Mouse (Mus musculus): ENCODE measurements around the gene Hagh. TPM values are rescaled to one million over a fixed set of nuclear protein-coding genes. Genes with fewer than 3 reads are reported as not detected.

Gene Hagh
- total RNA-seq, 2 experiments from 2014 or later = 75.8 to 90.9 TPM

DNA sequence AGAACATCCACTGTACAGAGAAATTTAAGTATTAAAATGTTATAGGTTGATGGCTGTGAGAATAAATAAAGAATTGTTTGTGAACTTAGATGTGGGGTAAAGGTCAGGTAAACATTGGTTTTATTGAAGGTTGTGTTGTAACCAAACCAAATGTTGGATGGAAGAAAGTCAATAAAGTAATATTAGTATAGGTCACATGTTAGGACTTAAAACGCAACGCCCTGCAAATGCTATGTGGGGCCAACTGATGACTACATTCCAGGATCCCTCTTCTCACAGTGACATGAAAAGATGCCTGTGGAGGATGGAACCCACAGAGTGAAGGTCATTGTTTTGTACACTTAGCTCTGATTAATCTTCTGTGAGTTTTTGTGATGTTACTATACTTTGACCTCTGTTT lies 20.5 kb upstream of the Hagh start:
- DNase-seq = no peak
- H3K27ac ChIP-seq = no peak overlapping the region
- no peak for TF ChIP-seq CTCF (IDR thresholded peaks at IDR 0.05)
- H3K4me3 ChIP-seq = no peak overlapping the region
- intact Hi-C loops (cut with DNase I) = loop anchor here (2.0 kb wide), 1 partner anchor 75 kb away; no protein-coding TSS in a partner anchor

DNA sequence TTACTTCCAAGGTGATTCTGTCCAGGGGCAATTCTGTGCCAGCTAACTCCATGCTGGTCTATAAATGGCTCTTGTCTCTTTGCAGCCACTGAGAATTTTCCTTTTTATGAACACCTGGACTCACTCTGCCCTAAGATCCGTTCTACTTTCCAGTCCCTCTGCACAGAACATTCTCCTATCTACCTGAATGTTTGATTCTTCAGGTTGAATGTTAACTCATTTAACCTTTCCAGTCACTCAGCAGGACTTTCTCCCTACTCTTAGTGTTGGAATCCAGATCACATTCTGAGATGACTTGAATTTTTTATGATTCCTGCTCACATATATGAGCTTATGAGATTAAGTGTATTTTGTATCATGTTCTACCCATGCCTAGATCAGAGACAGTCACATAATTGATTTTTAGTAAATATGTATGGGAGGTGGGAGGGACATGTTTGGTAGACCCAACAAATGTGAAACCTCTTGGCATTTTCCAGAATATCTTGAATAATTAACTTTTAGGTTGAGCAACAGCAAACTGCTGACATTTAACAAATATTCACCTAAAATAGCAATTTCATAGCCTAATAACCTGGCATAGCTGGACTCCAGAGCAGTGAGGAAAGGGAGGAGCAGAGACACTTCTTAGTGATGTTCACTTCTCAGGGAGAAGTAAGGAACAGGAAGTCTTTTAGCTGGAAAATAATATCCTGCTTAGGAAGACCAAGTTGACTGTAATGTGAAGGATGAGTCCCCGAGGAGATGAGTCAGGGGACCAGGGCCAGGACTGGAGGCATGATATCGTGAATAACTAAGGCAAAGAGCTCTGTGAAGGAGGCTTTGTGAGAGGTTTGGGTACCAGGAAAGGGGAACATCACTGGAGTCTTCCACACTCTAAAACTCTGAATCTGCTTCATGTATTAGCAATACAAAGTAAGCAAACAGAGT lies 18.3 kb upstream of the Hagh start:
- intact Hi-C loops (cut with DNase I) = no loop called here
- TF ChIP-seq CTCF (IDR thresholded peaks at IDR 0.05) = no peak
- DNase-seq = peak; percentile 21
- Histone ChIP-seq H3K27ac (no peak overlapping the region), H3K4me3 (no peak overlapping the region)

DNA sequence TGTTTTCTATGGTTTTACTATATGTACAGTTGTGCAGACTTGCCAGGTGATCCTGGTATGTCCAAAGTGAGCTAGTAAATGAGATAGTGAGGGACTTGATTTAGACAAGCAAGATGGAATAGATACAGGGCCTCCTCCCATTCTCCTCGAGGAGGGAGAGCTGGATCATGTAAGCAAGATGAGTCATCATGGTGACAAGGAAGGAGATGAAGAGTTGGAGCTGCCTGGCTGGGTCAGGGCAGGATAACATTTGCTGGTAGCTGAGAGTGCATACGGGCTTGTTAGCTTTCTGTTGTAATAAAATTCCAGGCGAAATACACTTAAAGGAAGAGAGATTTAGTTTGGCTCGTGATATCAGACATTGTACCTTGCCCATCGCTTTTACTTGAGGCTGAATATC lies 398 bp downstream of the Hagh start:
- intact Hi-C loops (cut with DNase I) = loop anchor here (10.0 kb wide), 1 partner anchor 96 kb away; no protein-coding TSS in a partner anchor
- no peak for TF ChIP-seq CTCF (IDR thresholded peaks at IDR 0.05)
- no peak overlapping the region for H3K4me3 ChIP-seq
- no peak overlapping the region for H3K27ac ChIP-seq
- no peak for DNase-seq

DNA sequence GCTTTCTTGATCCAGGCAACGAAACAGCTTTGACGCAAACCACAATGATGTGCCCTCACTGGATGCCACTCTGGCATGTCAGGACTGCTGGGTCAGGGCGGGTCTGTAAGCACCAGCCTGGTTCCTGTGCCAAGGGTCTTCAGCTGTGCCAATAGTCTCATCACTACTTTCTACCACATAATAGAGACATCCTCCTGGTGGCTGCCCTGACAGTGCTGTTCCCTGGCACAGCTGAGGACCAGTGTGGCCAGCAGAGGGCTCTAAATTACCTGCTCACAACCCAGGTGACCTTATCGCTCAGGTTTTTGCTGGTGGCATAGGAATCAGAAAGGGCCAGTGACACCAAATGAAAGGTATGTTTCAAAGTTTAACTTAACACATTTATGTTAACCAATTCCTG lies 1.2 kb downstream of the Hagh start:
- Histone ChIP-seq H3K27ac (no peak overlapping the region), H3K4me3 (no peak overlapping the region)
- no peak for DNase-seq
- intact Hi-C loops (cut with DNase I) = loop anchor here (10.0 kb wide), 1 partner anchor 96 kb away; no protein-coding TSS in a partner anchor
- TF ChIP-seq CTCF (IDR thresholded peaks at IDR 0.05) = peak; percentile 50

DNA sequence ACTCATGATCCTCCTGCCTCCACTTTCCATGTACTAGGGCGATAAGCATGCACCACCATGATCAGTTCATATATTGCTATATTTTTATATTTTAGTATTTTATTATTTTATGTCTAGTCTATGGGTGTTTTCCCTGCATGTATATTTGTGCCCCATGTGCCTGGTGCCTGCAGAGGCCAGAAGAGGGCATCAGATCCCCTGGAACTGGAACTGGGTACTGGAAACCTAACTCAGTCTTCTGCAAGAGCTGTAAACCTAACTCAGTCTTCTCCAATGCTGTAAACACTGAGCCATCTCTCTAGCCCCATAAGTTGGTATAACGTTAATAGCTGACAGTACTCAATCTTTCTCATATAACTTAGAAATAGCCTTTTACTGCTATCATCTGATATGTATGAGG lies 2.7 kb downstream of the Hagh start:
- no peak overlapping the region for H3K27ac ChIP-seq
- no peak for DNase-seq
- no peak overlapping the region for H3K4me3 ChIP-seq
- peak; percentile 56 for TF ChIP-seq CTCF (IDR thresholded peaks at IDR 0.05)
- intact Hi-C loops (cut with DNase I) = loop anchor here (10.0 kb wide), 1 partner anchor 98 kb away; no protein-coding TSS in a partner anchor

DNA sequence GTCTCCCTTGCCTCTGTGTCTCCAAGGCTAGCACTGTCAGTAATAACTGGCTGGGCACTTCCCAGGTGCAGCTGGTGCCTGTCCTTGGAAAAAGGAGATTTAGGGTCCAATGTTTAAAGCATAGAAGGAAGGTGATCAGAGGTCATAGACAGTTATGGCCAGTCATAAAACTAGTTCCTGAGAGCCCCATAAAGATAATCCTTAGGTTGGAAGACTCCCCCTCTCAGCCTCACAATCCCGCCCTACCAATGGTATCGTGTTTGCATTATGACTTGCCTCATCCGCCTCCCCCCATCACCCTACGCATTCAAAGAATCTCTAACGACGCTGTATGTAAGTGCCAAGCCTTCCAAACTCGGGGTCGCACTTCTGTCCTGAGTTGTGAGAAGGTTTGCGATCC lies 4.6 kb downstream of the Hagh start:
- intact Hi-C loops (cut with DNase I) = loop anchor here (10.0 kb wide), 1 partner anchor 100 kb away; no protein-coding TSS in a partner anchor
- H3K4me3 ChIP-seq = no peak overlapping the region
- TF ChIP-seq CTCF (IDR thresholded peaks at IDR 0.05) = no peak
- H3K27ac ChIP-seq = no peak overlapping the region
- no peak for DNase-seq

DNA sequence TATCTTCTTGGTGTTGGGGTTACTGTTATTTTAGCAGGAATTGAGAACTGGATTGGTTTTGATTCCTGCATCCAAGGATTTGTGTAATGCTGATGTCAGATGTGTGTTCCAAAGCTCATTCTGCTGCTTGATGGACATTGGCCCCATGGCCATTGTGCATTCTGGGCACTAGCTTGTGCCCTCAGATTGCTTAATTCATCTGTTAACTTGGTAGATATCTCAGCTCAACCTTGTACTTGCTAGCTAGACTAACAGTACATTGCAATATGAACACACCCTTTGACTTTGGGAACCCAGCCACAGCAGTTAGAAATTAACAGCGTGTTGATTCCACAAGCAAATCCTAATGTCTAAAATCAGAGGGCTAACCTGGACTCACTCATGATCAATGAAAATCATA lies 7.4 kb downstream of the Hagh start:
- intact Hi-C loops (cut with DNase I) = loop anchor here (10.0 kb wide), 1 partner anchor 103 kb away; no protein-coding TSS in a partner anchor
- no peak for TF ChIP-seq CTCF (IDR thresholded peaks at IDR 0.05)
- DNase-seq = no peak
- Histone ChIP-seq H3K27ac (no peak overlapping the region), H3K4me3 (no peak overlapping the region)

DNA sequence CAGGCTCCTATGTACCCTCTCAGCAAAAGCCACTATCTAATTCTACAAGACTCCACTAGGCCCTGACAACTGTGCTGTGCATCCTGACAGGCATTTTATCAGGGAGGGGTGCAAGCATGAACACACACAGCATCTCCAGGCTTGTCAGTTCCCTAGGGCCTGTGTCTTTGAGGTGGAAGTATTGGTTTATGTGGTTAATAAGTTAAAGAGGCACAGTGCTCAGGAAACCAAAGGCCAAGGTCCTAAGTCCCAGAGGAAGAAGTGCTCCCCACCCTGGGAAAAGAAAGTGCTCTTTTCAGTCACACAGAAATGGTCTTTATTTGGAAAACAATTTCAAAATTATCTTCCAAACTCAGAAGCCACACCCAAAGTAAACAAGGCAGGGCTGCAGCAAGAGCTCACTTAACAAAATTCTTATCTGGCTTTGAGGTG lies 8.7 kb downstream of the Hagh start:
- intact Hi-C loops (cut with DNase I) = loop anchor here (10.0 kb wide), 1 partner anchor 104 kb away; no protein-coding TSS in a partner anchor
- Histone ChIP-seq H3K27ac (peak overlapping the region; percentile 99), H3K4me3 (peak overlapping the region; percentile 97)
- TF ChIP-seq CTCF (IDR thresholded peaks at IDR 0.05) = no peak
- DNase-seq = no peak

DNA sequence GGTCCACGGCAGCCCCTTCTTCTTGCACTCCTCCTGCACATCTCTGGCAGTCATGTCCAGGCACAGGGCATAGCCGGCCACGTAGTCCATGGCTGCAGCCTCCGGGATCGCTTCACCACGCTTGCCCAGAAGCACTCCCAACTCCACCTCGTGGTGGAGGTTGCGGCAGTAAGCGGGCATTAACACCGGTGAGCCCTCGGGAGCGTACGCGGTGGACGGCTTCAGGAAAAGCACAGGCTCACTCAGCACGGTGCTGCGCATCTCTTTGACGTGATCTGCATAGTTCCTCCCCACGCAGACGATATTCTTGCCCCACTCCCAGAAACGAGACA lies 9.8 kb downstream of the Hagh start:
- H3K27ac ChIP-seq = peak overlapping the region; percentile 99
- TF ChIP-seq CTCF (IDR thresholded peaks at IDR 0.05) = peak; percentile 50
- H3K4me3 ChIP-seq = peak overlapping the region; percentile 97
- DNase-seq = no peak
- intact Hi-C loops (cut with DNase I) = loop anchor here (5.0 to 10.0 kb wide), 2 partner anchors 38 to 105 kb away; partner anchors contain the start of genes Nubp2 and Spsb3

DNA sequence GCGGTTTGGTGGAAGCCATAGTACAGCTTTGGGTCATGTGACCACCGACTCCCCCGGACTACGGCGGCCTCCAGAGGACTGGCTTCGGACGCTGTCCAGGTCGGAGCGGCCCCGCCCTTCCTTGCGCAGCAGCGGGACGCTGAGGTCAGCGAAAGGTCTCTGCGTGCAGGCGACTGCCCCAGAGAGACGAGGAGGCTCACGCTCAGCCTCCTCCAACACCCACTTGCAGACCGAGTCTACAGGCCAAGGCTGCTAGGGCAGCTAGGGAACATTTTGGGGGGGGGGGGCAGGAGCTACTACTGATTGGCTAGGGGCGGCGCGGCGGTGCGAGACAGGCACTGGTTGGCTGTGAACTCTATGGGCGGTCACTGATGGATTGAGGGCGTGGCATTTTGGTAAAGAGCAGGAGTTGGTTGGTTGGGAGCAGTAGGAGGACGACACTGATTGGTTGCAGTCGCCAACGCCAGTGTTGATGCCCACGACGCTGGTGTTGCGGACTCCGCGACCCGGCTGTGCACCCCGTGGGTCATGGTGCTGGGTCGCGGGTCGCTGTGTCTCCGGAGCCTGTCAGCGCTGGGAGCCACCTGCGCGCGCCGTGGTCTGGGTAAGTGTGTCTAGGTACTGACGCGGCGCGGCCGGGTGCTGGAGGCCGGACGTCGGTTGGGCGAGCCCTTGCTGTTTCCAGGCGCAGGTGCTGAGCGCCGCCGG lies 10.3 kb downstream of the Hagh start, which contains the start of gene Fahd1:
TSS of gene Fahd1 (minus strand) at position 300 of the 708 bp plus-strand sequence.
- H3K27ac ChIP-seq = peak within 1 kb of the TSS; percentile 99
- DNase-seq = peak; percentile 97
- peak within 1 kb of the TSS; percentile 97 for H3K4me3 ChIP-seq
- intact Hi-C loops (cut with DNase I) = loop anchor here (5.0 kb wide), 1 partner anchor 37 kb away; the partner anchor contains the start of genes Nubp2 and Spsb3
- TF ChIP-seq CTCF (IDR thresholded peaks at IDR 0.05) = peak; percentile 25

DNA sequence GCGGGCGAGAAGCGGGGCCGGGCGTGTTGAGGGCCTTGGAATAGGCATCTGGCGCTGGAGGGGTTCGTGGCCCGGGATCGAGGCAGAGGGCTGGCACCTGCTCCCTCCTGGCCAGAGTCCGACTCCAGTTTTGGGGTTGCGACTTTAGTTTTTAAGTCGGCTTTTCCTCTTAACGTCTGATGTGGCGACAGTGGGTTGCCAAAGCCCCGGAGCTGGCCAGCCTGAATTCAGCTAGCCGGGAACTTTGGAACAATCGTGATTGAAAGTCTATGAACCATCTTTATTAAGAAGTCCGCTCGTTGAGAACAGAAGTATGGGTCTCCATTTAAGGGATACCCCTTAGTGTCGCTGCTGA lies 10.8 kb downstream of the Hagh start:
- H3K27ac ChIP-seq = peak overlapping the region; percentile 99
- intact Hi-C loops (cut with DNase I) = loop anchor here (5.0 kb wide), 1 partner anchor 37 kb away; the partner anchor contains the start of genes Nubp2 and Spsb3
- TF ChIP-seq CTCF (IDR thresholded peaks at IDR 0.05) = no peak

DNA sequence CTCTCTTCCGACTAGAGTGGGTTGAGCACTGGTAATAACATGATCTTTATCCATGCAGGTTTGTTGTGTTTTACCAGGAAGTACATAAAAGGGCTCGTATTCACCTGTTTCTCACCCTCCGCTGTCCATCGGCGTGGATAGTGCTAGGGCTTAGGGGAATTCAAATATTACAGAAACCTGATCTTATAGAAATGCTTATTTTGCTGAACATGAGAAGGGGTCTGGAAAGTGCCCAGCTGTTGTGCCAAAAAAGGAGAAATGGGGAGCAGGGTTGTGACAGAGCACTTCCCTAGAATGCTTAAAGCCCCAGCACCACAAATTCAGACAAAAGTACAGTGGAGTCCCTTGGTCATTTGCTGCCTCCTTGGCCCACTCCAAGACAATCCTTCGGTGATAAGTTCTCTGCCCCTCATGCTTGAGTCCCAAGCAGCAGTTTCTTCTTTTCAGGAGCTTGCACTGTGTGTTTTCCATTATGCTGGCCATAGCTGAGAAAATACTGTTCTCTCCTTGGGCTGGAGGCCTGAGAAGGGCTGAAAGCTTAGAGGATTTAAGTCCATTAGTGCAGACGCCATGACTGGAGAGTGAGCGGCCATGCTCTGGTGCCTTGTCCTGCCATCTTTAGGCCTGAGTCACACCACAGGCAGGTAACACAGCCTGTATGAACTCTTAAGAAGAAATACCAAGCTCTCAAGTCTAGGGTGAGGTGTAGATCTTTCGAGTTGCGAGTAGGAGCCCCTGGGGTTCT lies 11.6 kb downstream of the Hagh start:
- H3K4me3 ChIP-seq = peak overlapping the region; percentile 97
- H3K27ac ChIP-seq = peak overlapping the region; percentile 99
- intact Hi-C loops (cut with DNase I) = loop anchor here (5.0 kb wide), 1 partner anchor 36 kb away; the partner anchor contains the start of genes Nubp2 and Spsb3
- no peak for TF ChIP-seq CTCF (IDR thresholded peaks at IDR 0.05)
- DNase-seq = no peak

More for the DNA sequence above, 10.8 kb downstream of the Hagh start:
- H3K4me3 ChIP-seq = peak overlapping the region; percentile 97
- DNase-seq = no peak

All from gastrocnemius, adult 2 months (tissue).